Mouse (Mus musculus) liver, postnatal 0 days (tissue): Measurements from ENCODE around the gene Ccer2. TPM values are rescaled to one million over a fixed set of nuclear protein-coding genes. Genes with fewer than 3 reads are reported as not detected.
A peak's percentile ranks its signal among the peaks of the same experiment; 100 is the strongest.

Experiments
- ATAC-seq: fragments of 200-750 bp; cut with Nextera tagmentation; 2 replicates; pipeline ENCODE4 v1.8.0; 2017; ENCODE audit warnings: mild to moderate bottlenecking, moderate library complexity
- DNase-seq: peaks from one replicate; pipeline ENCODE4 v3.0.0-alpha.2; 2016
- H3K27ac ChIP-seq: fragments of 300-500 bp; sonication (generic); 2 replicates; pipeline ENCODE4 v1.5.1; 2014; ENCODE audit warnings: antibody characterized with exemption, moderate library complexity, mild to moderate bottlenecking, low read depth
- H3K27me3 ChIP-seq: fragments of 300-500 bp; sonication (generic); 2 replicates; pipeline ENCODE4 v1.6.1; 2014; ENCODE audit warnings: low read length, control low read depth, mixed read lengths; ENCODE audit not compliant: insufficient read depth
- H3K36me3 ChIP-seq: fragments of 300-500 bp; sonication (generic); replicated peaks from 2 replicates; pipeline ENCODE4 v1.6.1; 2014; ENCODE audit warnings: mild to moderate bottlenecking, control low read depth, low read length, moderate library complexity, mixed read lengths; ENCODE audit not compliant: insufficient read depth
- H3K4me1 ChIP-seq: fragments of 300-500 bp; sonication (generic); 2 replicates; pipeline ENCODE4 v1.6.1; 2014; ENCODE audit warnings: antibody characterized with exemption, mild to moderate bottlenecking, control low read depth; ENCODE audit not compliant: insufficient read depth
- H3K4me2 ChIP-seq: fragments of 300-500 bp; sonication (generic); 2 replicates; pipeline ENCODE4 v1.6.1; 2014; ENCODE audit warnings: low read depth, mild to moderate bottlenecking, low read length, moderate library complexity, mixed read lengths
- H3K4me3 ChIP-seq: fragments of 300-500 bp; sonication (generic); 2 replicates; pipeline ENCODE4 v1.5.1; 2014; ENCODE audit warnings: low read depth, low read length
- H3K9ac ChIP-seq: fragments of 300-500 bp; sonication (generic); replicated peaks from 2 replicates; pipeline ENCODE4 v1.6.1; 2014; ENCODE audit warnings: mild to moderate bottlenecking, moderate library complexity
- H3K9me3 ChIP-seq: fragments of 300-500 bp; sonication (generic); 2 replicates; pipeline ENCODE4 v1.6.1; 2016; ENCODE audit warnings: mild to moderate bottlenecking, control low read depth, low read length, mixed read lengths
- CTCF ChIP-seq: sonication (generic); IDR thresholded peaks from 2 replicates; pipeline ENCODE4 v1.5.1; 2016; ENCODE audit warnings: antibody characterized with exemption, low read depth
- EP300 ChIP-seq: IDR thresholded peaks from 2 replicates; pipeline ENCODE4 v1.6.1; 2016; ENCODE audit warnings: antibody characterized with exemption, low read depth, mild to moderate bottlenecking
- whole genome bisulfite sequencing: fragments of 180-500 bp; shearing (Covaris S2); extraction: QIAGEN DNeasy Blood & Tissue Kit; methylation state at CpG from one replicate; pipeline ENCODE4 v1.1.7; 2014; ENCODE audit not compliant: insufficient replicate concordance; 5-methylcytosine and 5-hydroxymethylcytosine counted together
- polyA plus RNA-seq: library from polyadenylated mRNA; unstranded; fragments of >200 nt; fragmentation: Nextera tagmentation; extraction: Ambion mirVana; gene quantifications from 2 replicates; pipeline ENCODE4 v1.2.1, GENCODE M21; 2015

The Ccer2 gene
- polyA plus RNA-seq, 1 experiment from 2014 or later, result not detected

GRCm38 (mm10) chr7:28781261-28781663, 25.3 kb downstream of the Ccer2 start:
- 58% methylated on average over 8 of the region's 8 CpGs for WGBS
- H3K4me2 ChIP-seq, result no peak overlapping the region
- TF ChIP-seq EP300 (no peak), CTCF (no peak)
- DNase-seq (no peak), ATAC-seq (no peak)
- peaks cover 12% of the 10 kb centered on the region for H3K36me3 ChIP-seq
- peak overlapping the region; percentile 62; the same call in 1 of the 2 replicates for H3K27ac ChIP-seq
- H3K9me3 ChIP-seq, result no peaks in the 10 kb centered on the region
- no peak overlapping the region; the same call in 1 of the 2 replicates for H3K9ac ChIP-seq
- no peaks in the 10 kb centered on the region for H3K27me3 ChIP-seq
- H3K4me1 ChIP-seq, result peaks cover 10% of the 10 kb centered on the region
- H3K4me3 ChIP-seq, result no peak overlapping the region

DNA sequence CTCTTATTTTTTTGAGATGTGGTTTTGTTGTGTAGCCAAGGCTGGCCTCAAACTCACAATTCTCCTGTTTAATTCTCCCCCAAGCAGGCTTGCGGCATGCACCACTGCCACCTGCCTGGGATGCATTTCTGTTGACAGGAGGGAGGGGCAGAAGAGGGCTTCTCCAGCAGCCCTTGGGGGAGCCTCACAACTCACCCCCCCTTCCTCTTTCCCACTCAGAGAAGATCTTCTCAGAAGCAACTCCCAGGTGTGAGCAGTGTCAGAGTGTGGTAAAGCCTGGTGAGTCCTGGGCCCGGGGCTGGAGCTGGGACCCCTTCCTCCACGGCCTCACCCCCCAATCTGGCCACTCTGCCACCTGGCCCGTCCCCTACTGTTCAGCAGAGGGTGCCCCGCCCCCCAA, 29.2 kb downstream of the Ccer2 start:
- no peak overlapping the region for H3K9ac ChIP-seq
- no peaks in the 10 kb centered on the region for H3K27me3 ChIP-seq
- H3K9me3 ChIP-seq, result no peaks in the 10 kb centered on the region
- ATAC-seq, result no peak
- H3K4me3 ChIP-seq, result no peak overlapping the region
- WGBS, result 67% methylated on average over 3 of the region's 5 CpGs
- no peak overlapping the region for H3K27ac ChIP-seq
- no peak for DNase-seq
- peaks cover 12% of the 10 kb centered on the region for H3K36me3 ChIP-seq
- H3K4me1 ChIP-seq, result peaks cover 19% of the 10 kb centered on the region
- no peak for TF ChIP-seq EP300
- no peak for TF ChIP-seq CTCF
- no peak overlapping the region for H3K4me2 ChIP-seq

GRCm38 (mm10) chr7:28787884-28788283, 31.9 kb downstream of the Ccer2 start:
- no peak for ATAC-seq
- H3K4me2 ChIP-seq, result no peak overlapping the region
- no peaks in the 10 kb centered on the region for H3K27me3 ChIP-seq
- H3K4me3 ChIP-seq, result no peak overlapping the region
- H3K27ac ChIP-seq, result no peak overlapping the region
- no peak overlapping the region for H3K9ac ChIP-seq
- WGBS, result 86% methylated on average over 9 of the region's 9 CpGs
- H3K4me1 ChIP-seq, result peaks cover 15% of the 10 kb centered on the region
- H3K9me3 ChIP-seq, result no peaks in the 10 kb centered on the region
- DNase-seq, result no peak
- H3K36me3 ChIP-seq, result peaks cover 9% of the 10 kb centered on the region
- TF ChIP-seq CTCF (no peak), EP300 (no peak)

GRCm38 (mm10) chr7:28788307-28789195, 32.6 kb downstream of the Ccer2 start, which contains the start of gene Rinl:
TSS of gene Rinl (plus strand) at chr7:28788969.
- peak; percentile 44; the same call in 1 of the 2 replicates for ATAC-seq
- Histone ChIP-seq H3K4me1 (peaks cover 15% of the 10 kb centered on the region), H3K27me3 (no peaks in the 10 kb centered on the region), H3K36me3 (peaks cover 6% of the 10 kb centered on the region; the same call in 1 of the 2 replicates), H3K9me3 (no peaks in the 10 kb centered on the region), H3K4me3 (peak within 1 kb of the TSS; percentile 36), H3K27ac (peak within 1 kb of the TSS; percentile 39; the same call in 1 of the 2 replicates), H3K9ac (0 out of 2 replicates have a peak within 1 kb of the TSS, but pooled peaks have one; percentile 21), H3K4me2 (peak within 1 kb of the TSS; percentile 30)
- TF ChIP-seq CTCF (no peak), EP300 (no peak)
- WGBS, result 43% methylated on average over 5 of the region's 5 CpGs
- DNase-seq, result peak; percentile 47

- no peaks in the 10 kb centered on the region for H3K27me3 ChIP-seq
- H3K27ac ChIP-seq, result peak overlapping the region; percentile 39; the same call in 1 of the 2 replicates
- TF ChIP-seq EP300 (no peak), CTCF (no peak)
- H3K4me3 ChIP-seq, result peak overlapping the region; percentile 36
- 0 out of 2 replicates have a peak overlapping the region, but pooled peaks have one; percentile 21 for H3K9ac ChIP-seq
- H3K9me3 ChIP-seq, result no peaks in the 10 kb centered on the region
- H3K36me3 ChIP-seq, result peaks cover 6% of the 10 kb centered on the region; the same call in 1 of the 2 replicates
- peaks cover 15% of the 10 kb centered on the region for H3K4me1 ChIP-seq
- 77% methylated on average over 3 of the region's 3 CpGs for WGBS
- ATAC-seq (no peak), DNase-seq (no peak)
- H3K4me2 ChIP-seq, result peak overlapping the region; percentile 30
These were observed 33.3 kb downstream of the Ccer2 start for GRCm38 (mm10) chr7:28789235-28789634.

DNA sequence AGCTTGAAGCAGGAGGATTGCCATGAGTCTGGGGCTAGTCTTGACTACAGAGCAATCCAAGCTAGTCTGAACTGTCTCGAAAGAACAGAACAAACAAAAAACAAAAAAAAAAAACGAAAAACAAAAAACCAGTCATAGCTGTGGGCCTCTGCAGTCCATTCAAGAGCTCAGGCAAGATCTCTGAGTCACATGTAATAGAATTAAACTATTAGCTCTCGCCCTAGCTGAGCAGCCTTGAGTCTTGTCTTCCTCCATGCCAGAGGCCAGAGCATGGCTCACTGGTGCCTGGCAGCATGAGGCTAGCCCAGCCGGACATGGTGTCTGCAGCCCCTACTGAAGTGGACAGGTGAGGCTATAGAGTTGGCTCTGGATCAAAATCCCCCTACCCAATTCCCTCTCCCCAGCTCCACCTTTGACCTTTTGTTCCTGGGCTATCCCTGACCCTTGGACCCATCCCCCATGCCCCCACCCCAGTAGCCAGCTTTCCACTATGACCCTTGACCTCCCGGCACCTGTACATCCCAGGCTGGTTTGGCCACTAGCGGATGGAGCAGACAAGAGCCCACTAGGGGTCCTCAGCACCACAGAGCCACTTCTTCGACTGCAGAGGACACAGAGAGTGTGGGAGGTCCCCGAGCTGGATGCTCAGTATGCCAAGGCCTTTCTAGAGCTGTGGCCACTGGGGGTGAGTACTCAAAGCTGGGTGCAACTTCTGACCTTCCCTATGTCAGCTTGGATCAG, 34.3 kb downstream of the Ccer2 start:
- no peak for ATAC-seq
- 64% methylated on average over 8 of the region's 8 CpGs for WGBS
- H3K9me3 ChIP-seq, result no peaks in the 10 kb centered on the region

More for the DNA sequence above, 34.3 kb downstream of the Ccer2 start:
- no peak for DNase-seq
- peaks cover 15% of the 10 kb centered on the region for H3K4me1 ChIP-seq
- H3K36me3 ChIP-seq, result peaks cover 6% of the 10 kb centered on the region; the same call in 1 of the 2 replicates
- H3K27ac ChIP-seq, result no peak overlapping the region
- H3K4me3 ChIP-seq, result no peak overlapping the region
- H3K27me3 ChIP-seq, result no peaks in the 10 kb centered on the region
- TF ChIP-seq EP300, result no peak
- peak; percentile 43 for TF ChIP-seq CTCF
- H3K9ac ChIP-seq, result no peak overlapping the region
- no peak overlapping the region for H3K4me2 ChIP-seq
